Mouse (Mus musculus) liver, adult 2 months (tissue): ENCODE measurements around the gene Lmx1b. TPM values are rescaled to one million over a fixed set of nuclear protein-coding genes. Genes with fewer than 3 reads are reported as not detected.

Experiments
- DNase-seq: peaks from one replicate; pipeline ENCODE4 v3.0.0-alpha.2; 2011; ENCODE audit warnings: low read depth, low spot score; ENCODE audit errors: extremely low read depth
- H3K27ac ChIP-seq: fragments of 200-500 bp; replicated peaks from 2 replicates; pipeline ENCODE4 v1.5.1; 2012; ENCODE audit warnings: low read depth, mild to moderate bottlenecking, control low read depth, inconsistent platforms, low read length; ENCODE audit not compliant: insufficient read depth
- H3K27me3 ChIP-seq: fragments of 200-500 bp; 2 replicates; pipeline ENCODE4 v1.6.1; 2012; ENCODE audit warnings: mild to moderate bottlenecking, moderate library complexity, low read length, inconsistent platforms; ENCODE audit not compliant: control insufficient read depth, insufficient read depth
- H3K36me3 ChIP-seq: fragments of 200-500 bp; 2 replicates; pipeline ENCODE4 v1.6.1; 2012; ENCODE audit warnings: low read length, inconsistent platforms; ENCODE audit not compliant: control insufficient read depth, insufficient read depth
- H3K4me1 ChIP-seq: fragments of 200-500 bp; 2 replicates; pipeline ENCODE4 v1.6.1; 2011; ENCODE audit warnings: low read length; ENCODE audit not compliant: control insufficient read depth, insufficient read depth
- H3K4me3 ChIP-seq: fragments of 200-500 bp; 2 replicates; pipeline ENCODE4 v1.5.1; 2011; ENCODE audit warnings: low read depth, mild to moderate bottlenecking, control low read depth, low read length, moderate library complexity; ENCODE audit not compliant: insufficient read depth
- H3K79me2 ChIP-seq: fragments of 200-500 bp; 2 replicates; pipeline ENCODE4 v1.6.1; 2012; ENCODE audit warnings: inconsistent platforms, mild to moderate bottlenecking, low read length, moderate library complexity; ENCODE audit not compliant: control insufficient read depth, insufficient read depth
- H3K9ac ChIP-seq: fragments of 200-500 bp; 2 replicates; pipeline ENCODE4 v1.6.1; 2012; ENCODE audit warnings: low read depth, mild to moderate bottlenecking, control low read depth, inconsistent platforms, low read length
- CTCF ChIP-seq: fragments of 200-500 bp; IDR thresholded peaks from 2 replicates; pipeline ENCODE4 v1.5.1; 2011; ENCODE audit warnings: low read depth, low read length, control low read depth
- POLR2A ChIP-seq: fragments of 200-500 bp; IDR thresholded peaks from 2 replicates; pipeline ENCODE4 v1.6.1; 2011; ENCODE audit warnings: low read length, control low read depth; ENCODE audit not compliant: insufficient read depth; ENCODE audit errors: extremely low read depth
- WGBS: fragments of 180-500 bp; shearing (Covaris S2); methylation state at CpG from one replicate; pipeline ENCODE4 v1.1.7; 2018; 5-methylcytosine and 5-hydroxymethylcytosine counted together
- polyA plus RNA-seq: library from polyadenylated mRNA; depleted of rRNA; stranded (reverse); fragments of >200 nt; gene quantifications from 2 replicates; pipeline ENCODE4 v1.2.3, GENCODE M21; 2012
- total RNA-seq: library from RNA; depleted of rRNA; stranded (reverse); fragments of >200 nt; gene quantifications from 2 replicates; pipeline ENCODE4 v1.2.3, GENCODE M21; 2014

The Lmx1b gene
- total and polyA plus RNA-seq, 2 experiments, result not detected

DNA sequence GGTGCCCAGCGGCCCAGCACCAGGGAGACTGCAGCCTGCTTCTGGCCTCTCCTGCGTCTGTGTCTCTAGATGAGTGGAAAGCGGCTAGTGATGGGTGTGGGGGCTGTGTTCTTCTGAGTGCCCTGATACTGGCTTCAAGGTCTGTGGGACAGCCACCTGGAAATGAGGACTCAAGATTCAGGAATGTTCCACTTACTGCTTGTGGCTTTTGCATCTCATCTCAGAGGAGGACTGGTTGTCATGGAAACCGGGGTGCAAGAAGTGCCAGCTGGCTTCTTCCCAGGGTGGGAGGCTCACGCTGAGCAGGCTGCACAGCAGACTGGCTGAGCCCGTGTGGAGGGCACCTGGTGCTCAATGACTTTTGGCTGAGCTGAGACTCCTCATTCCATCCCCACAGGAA, 93.4 kb downstream of the Lmx1b start:
- DNase-seq, result no peak
- 44% methylated on average over 6 of the region's 6 CpGs for WGBS
- H3K4me1 ChIP-seq, result no peaks in the 10 kb centered on the region

DNA sequence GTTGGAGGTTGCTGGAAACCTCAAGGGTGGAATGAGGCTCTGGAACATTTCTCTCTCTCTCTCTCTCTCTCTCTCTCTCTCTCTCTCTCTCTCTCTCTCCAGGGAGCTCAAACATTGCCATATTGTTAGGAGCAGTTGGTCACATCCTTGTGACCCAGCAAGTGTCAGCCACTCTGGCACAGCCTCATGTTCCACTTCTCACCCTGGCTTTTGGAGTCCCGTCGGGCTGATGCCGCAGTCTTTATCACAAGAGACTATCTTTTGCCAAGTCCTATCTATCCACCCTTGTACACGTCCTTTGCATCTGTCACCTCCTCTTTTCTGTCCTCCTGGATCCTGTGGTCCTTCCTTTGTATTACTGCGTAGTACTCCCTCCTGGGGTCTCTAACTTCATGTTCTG, 94.3 kb downstream of the Lmx1b start:
- no peaks in the 10 kb centered on the region for H3K36me3 ChIP-seq
- no peaks in the 10 kb centered on the region for H3K4me1 ChIP-seq
- peaks cover 18% of the 10 kb centered on the region for H3K27me3 ChIP-seq
- H3K79me2 ChIP-seq, result no peaks in the 10 kb centered on the region
- DNase-seq, result no peak
- H3K27ac ChIP-seq, result no peak overlapping the region
- no peak overlapping the region for H3K4me3 ChIP-seq
- WGBS, result 72% methylated on average over 5 of the region's 5 CpGs
- H3K9ac ChIP-seq, result no peak overlapping the region
- TF ChIP-seq POLR2A, result no peak
- TF ChIP-seq CTCF, result no peak

More for the DNA sequence above, 93.4 kb downstream of the Lmx1b start:
- no peak overlapping the region for H3K27ac ChIP-seq
- no peak overlapping the region for H3K4me3 ChIP-seq
- H3K9ac ChIP-seq, result no peak overlapping the region
- TF ChIP-seq POLR2A (no peak), CTCF (no peak)
- no peaks in the 10 kb centered on the region for H3K79me2 ChIP-seq
- H3K27me3 ChIP-seq, result peaks cover 18% of the 10 kb centered on the region
- H3K36me3 ChIP-seq, result no peaks in the 10 kb centered on the region

DNA sequence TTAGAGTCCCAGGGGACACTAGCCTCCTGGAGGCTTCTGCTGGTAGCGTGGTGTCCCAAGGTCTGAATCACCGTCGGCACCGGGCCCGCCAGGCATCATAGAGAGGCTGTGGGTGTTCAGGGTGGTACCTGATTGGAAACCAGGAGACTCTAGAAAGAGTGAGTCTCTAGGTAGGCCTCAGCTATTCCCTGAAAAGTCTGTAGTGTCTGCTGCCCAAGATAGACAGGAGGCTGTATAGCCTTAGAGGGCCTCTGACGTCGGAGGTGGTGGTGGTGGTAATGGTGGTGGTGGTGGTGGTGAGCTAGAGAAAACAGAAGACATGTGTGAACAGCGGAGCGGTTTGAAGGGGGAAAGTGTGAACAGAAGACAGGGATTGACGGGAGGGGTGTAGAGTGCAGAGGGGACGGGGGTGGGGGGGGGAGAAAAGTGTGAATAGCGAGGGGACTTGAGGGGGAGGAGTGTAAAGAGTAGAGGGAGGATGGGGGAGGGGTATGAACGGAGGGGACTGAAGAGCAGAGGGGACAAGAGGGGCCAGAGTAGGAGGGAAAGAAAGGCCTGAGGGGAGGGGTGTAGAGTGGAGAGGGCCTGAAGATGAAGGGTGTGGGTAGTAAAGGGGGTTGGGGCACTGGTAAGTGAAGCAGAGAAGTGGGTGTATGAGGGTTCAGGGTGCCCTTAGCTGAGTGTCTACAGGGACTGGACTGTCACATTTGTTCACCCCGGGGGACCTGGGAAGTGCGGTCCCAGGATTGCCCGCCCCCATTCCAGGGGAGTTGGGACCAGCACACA, 95.3 kb downstream of the Lmx1b start:
- WGBS, result 28% methylated on average over 16 of the region's 16 CpGs
- Histone ChIP-seq H3K27me3 (peaks cover 21% of the 10 kb centered on the region), H3K4me3 (no peak overlapping the region), H3K27ac (no peak overlapping the region), H3K4me1 (no peaks in the 10 kb centered on the region), H3K9ac (no peak overlapping the region), H3K36me3 (no peaks in the 10 kb centered on the region), H3K79me2 (no peaks in the 10 kb centered on the region)
- TF ChIP-seq POLR2A, result no peak
- no peak for TF ChIP-seq CTCF
- DNase-seq, result no peak

DNA sequence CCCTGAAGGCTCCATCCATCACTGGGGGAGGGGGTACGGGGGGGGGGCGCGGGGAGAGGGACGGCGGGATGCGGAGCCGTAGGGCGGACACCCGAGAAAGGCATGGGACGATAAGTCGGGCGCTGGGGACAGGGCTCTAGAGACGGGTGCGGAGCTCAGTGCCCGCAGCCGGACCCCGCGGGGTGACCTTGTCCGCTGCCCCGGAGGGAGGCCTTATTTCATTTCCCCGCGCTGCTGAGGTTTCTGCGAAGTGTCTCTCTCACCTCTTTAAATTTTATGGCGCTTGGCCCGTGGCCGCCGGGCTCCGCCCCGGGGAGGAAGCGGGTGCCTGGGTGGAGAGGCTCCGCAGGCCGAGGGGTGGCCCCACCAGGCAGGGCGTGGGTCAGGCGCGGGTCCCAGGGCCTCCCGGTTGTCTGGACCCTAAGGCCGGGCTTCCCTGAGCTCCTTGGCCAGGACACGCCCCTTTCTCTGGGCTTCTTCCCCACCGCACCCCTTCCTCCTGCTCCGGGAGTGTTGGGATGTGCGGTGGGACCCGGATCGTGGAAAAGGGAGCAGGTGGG, 96.0 kb downstream of the Lmx1b start:
- H3K27me3 ChIP-seq, result peaks cover 21% of the 10 kb centered on the region
- no peak overlapping the region for H3K27ac ChIP-seq
- no peaks in the 10 kb centered on the region for H3K79me2 ChIP-seq
- H3K4me1 ChIP-seq, result no peaks in the 10 kb centered on the region
- no peak overlapping the region for H3K9ac ChIP-seq
- no peak for DNase-seq
- H3K4me3 ChIP-seq, result no peak overlapping the region
- no peaks in the 10 kb centered on the region for H3K36me3 ChIP-seq
- TF ChIP-seq CTCF, result no peak
- TF ChIP-seq POLR2A, result no peak
- 3% methylated on average over 41 of the region's 43 CpGs for WGBS

DNA sequence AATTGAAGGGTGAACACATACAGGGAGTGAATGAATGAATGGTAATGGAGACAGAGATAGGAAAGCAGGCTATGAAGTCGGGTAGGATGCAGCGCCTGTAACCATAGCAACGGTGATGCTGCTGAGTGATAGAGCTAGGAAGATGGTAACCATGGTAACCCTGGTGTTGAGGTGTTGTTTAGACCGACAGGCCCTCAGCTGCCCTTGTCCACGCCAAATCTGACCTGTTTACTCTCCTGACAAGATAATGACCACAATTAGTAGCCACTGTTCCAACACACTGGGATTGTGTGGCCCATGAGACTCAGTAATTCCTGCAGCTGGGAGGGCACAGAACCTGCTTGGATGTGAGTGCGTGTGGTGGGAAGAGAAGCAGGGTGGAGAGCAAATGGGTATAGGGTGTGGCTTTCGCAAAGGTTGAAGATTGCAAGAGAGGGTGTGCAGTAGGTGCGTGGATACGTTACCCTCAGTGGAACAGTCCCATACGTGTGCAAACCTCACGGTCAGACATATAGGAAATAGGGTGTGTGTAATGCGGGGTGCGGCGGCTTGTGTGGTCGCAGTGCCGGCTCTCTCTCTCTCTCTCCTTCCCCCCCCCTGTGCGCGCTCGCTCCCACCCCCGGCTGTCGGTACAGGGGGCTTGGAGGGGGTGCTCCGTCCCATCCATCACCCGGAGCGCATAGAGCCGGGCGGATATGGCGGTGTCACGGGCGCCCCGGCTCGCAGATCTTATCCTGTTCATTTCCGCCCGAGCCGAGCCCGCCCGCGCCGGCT, 96.7 kb downstream of the Lmx1b start:
- peaks cover 21% of the 10 kb centered on the region for H3K27me3 ChIP-seq
- H3K27ac ChIP-seq, result no peak overlapping the region
- H3K36me3 ChIP-seq, result no peaks in the 10 kb centered on the region
- H3K9ac ChIP-seq, result no peak overlapping the region
- DNase-seq, result no peak
- no peak overlapping the region for H3K4me3 ChIP-seq
- 2% methylated on average over 34 of the region's 38 CpGs for WGBS
- TF ChIP-seq CTCF (no peak), POLR2A (no peak)
- no peaks in the 10 kb centered on the region for H3K4me1 ChIP-seq
- no peaks in the 10 kb centered on the region for H3K79me2 ChIP-seq
